Comparison of ENCODE assay signal across 32 mouse cellular contexts in genomic region chr15:12766848-12767247, GRCm38 (mm10). TPM values are rescaled to one million over a fixed set of nuclear protein-coding genes. Genes with fewer than 3 reads are reported as not detected.
"Had no signal": no experiment of that assay in that cellular context is flagged by ENCODE, and none has a peak within 500 bp of the region (broad histone marks: within the 10 kb centered on the region; RNA-seq: fewer than 3 reads in every experiment).

No protein-coding gene starts in this region.

- H3K27ac ChIP-seq: limb, embryonic 10.5 days; limb, embryonic 12.5 days; limb, embryonic 13.5 days; limb, embryonic 15.5 days; liver, embryonic 12.5 days; liver, embryonic 13.5 days; liver, embryonic 14.5 days; liver, embryonic 15.5 days; lung, embryonic 15.5 days; macrophage; midbrain, embryonic 10.5 days; midbrain, embryonic 12.5 days; midbrain, embryonic 13.5 days; midbrain, embryonic 15.5 days; neural tube, embryonic 12.5 days had no signal

- H3K36me3 ChIP-seq: limb, embryonic 10.5 days; limb, embryonic 12.5 days; limb, embryonic 13.5 days; limb, embryonic 15.5 days; liver, embryonic 12.5 days; liver, embryonic 13.5 days; liver, embryonic 15.5 days; lung, embryonic 15.5 days; midbrain, embryonic 10.5 days; midbrain, embryonic 12.5 days; midbrain, embryonic 13.5 days; midbrain, embryonic 15.5 days; neural tube, embryonic 12.5 days had no signal

- ATAC-seq: liver, embryonic 12.5 days; liver, postnatal 0 days; lung, postnatal 0 days; midbrain, embryonic 13.5 days; midbrain, embryonic 15.5 days; midbrain, embryonic 16.5 days had no signal

- H3K4me3 ChIP-seq: limb, embryonic 10.5 days; limb, embryonic 12.5 days; limb, embryonic 13.5 days; limb, embryonic 15.5 days; liver, embryonic 12.5 days; liver, embryonic 13.5 days; liver, embryonic 15.5 days; lung, embryonic 15.5 days; megakaryocyte, embryonic 14.5 days; midbrain, embryonic 10.5 days; midbrain, embryonic 12.5 days; midbrain, embryonic 13.5 days; midbrain, embryonic 15.5 days; myocyte; neural tube, embryonic 12.5 days had no signal

- H3K9me3 ChIP-seq: limb, embryonic 10.5 days; limb, embryonic 13.5 days; limb, embryonic 15.5 days; liver, embryonic 12.5 days; liver, embryonic 13.5 days; liver, embryonic 15.5 days; lung, embryonic 15.5 days; midbrain, embryonic 10.5 days; midbrain, embryonic 12.5 days; midbrain, embryonic 15.5 days had no signal

- H3K4me2 ChIP-seq: limb, embryonic 12.5 days; limb, embryonic 13.5 days; limb, embryonic 15.5 days; liver, embryonic 11.5 days; liver, embryonic 12.5 days; liver, embryonic 13.5 days; liver, embryonic 15.5 days; lung, embryonic 14.5 days; lung, embryonic 15.5 days; midbrain, embryonic 11.5 days; midbrain, embryonic 12.5 days; midbrain, embryonic 13.5 days; midbrain, embryonic 15.5 days; neural tube, embryonic 12.5 days had no signal

- H3K9ac ChIP-seq: limb, embryonic 12.5 days; limb, embryonic 13.5 days; limb, embryonic 15.5 days; liver, embryonic 12.5 days; liver, embryonic 13.5 days; liver, embryonic 14.5 days; liver, embryonic 15.5 days; liver, postnatal 0 days; lung, embryonic 14.5 days; lung, embryonic 15.5 days; midbrain, embryonic 12.5 days; midbrain, embryonic 13.5 days; midbrain, embryonic 15.5 days; neural tube, embryonic 12.5 days had no signal

- H3K4me1 ChIP-seq: liver, embryonic 12.5 days; liver, embryonic 13.5 days; liver, embryonic 15.5 days; lung, embryonic 15.5 days; midbrain, embryonic 12.5 days; midbrain, embryonic 15.5 days had no signal

- H3K27me3 ChIP-seq: limb, embryonic 12.5 days; limb, embryonic 15.5 days; liver, embryonic 12.5 days; liver, embryonic 13.5 days; liver, embryonic 15.5 days; lung, embryonic 15.5 days; midbrain, embryonic 12.5 days; midbrain, embryonic 13.5 days; midbrain, embryonic 15.5 days; neural tube, embryonic 12.5 days had no signal

- DNase-seq: left cerebral cortex, postnatal 4 days; liver; liver, embryonic 13.5 days; liver, postnatal 0 days; lung, adult 18-20 months; lung, adult 2 months; lung, embryonic 14.5 days; lung, postnatal 10 days; lung, postnatal 14 days; lung, postnatal 36 days; lung, postnatal 4 days; midbrain, embryonic 14.5 days had no signal

RNA-seq across cellular contexts. Expression of gene Pdzd2, which starts 27.1 kb away (rescaled TPM):
- polyA plus RNA-seq: macrophage had no signal
